Mouse (Mus musculus) bone marrow macrophage, adult 2 months (primary cell): ENCODE measurements around the gene Abat.

Experiments
- CTCF ChIP-seq: IDR thresholded peaks from 2 replicates; pipeline ENCODE4 v1.5.1; 2012; ENCODE audit warnings: low read depth, mild to moderate bottlenecking, low read length, moderate library complexity
- POLR2A ChIP-seq: IDR thresholded peaks from 2 replicates; pipeline ENCODE4 v1.6.1; 2012; ENCODE audit warnings: mild to moderate bottlenecking, low read depth, low read length, borderline replicate concordance

DNA sequence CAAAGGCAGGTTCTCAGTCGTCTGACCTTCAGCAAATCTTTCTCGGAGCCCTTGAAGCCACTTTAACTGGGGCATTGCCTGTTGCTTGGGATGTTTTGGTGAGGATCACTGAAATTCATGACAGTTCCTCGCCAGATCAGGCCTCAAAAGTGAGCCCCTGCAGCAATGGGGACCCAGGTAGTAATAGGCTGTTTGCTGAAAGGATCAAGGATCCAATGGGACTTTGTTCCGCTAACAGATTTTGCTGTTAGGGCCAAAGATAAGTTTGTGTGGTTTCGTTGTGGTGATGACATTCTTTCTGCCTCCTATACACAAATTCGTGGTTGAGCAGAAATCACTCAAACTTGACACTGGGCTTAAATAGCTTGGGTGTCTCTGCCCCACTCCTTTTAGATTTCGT is 124.9 kb downstream of the Abat start:
- TF ChIP-seq CTCF (0 out of 2 replicates have a peak, but pooled peaks have one; percentile 3), POLR2A (no peak)
